Mouse (Mus musculus): ENCODE measurements at regions not wholly inside any gene's neighbourhood (a gene's known extent, or its start where the extent isn't known, plus 50 kb on each side); places are given as distances from the start of the nearest gene placed in this dataset.
"Not testable (repeated sequence)": the region's sequence is repeated elsewhere in the genome, so short reads cannot be mapped to it uniquely, and the experiment has no call there.

DNA sequence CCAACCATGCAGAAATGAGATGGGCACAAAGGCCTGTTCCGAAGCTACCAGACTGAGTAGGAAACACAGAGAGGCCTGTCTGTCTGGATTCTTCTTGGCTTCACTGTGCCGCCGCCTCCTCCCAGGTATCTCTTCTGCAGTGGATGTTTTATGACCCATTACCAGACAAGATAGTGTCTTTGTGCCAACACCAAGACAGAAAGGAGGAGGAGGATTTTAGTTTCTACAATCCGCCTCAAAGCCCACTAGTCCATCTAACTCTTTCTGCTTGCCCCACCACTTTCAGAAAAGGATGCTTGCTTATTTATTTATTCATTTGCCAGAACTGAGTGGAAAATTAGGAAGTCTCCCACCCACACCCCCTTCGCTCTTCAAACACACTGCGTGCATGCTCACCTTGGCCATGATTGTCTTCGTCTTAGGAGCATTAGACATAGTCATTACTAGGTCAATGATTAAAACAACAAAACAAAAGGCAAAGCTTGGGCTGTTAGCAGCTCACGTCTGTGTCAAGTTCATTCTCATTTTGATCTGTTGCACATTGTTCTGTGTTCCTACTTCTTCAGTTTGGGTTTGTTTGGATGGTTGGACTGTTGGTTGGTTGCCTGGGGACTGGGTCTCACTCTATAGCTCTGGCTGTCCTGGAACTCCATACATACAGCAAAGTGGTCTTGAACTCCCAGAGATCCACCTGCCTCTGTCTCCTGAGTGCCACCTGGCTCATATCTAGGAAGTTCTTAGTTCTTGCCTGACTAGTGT lies 61.7 kb upstream of the Cpm start:
- intact Hi-C loops (cut with DNase I), result no loop called here

DNA sequence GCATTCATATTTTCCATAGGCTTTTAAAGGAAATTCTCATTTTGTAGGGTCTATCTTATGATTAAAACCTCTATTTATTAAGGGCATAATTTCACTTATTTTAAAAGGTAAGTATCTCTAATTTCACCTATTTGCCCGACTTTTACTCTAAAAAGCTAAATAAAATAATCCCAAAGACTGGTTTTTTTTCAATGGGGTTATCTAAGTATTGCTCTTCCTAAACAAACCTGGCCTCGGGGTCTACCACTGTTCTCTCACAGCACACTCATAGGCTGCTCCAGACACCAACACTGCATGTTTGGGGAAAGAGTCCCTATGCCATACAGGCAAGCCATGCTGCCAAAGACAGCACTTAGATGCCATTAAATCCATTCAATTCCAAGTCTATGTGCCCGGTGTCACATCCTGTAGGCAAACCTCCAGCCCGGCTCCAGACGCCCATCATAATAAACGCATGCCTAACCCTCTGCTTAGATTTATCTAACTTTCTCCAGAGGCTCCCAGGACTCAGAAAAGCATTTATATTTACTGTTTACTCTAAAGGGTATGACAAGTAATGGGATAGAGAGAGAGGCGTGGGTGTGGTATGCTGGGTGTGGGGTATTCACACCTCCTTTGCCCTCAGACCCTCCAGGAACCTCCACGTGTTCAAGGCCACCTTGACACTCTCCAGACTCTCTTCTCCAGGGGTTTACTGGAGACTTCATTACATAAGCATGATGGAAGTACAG lies 62.5 kb upstream of the Cpm start:
- intact Hi-C loops (cut with DNase I), result no loop called here

DNA sequence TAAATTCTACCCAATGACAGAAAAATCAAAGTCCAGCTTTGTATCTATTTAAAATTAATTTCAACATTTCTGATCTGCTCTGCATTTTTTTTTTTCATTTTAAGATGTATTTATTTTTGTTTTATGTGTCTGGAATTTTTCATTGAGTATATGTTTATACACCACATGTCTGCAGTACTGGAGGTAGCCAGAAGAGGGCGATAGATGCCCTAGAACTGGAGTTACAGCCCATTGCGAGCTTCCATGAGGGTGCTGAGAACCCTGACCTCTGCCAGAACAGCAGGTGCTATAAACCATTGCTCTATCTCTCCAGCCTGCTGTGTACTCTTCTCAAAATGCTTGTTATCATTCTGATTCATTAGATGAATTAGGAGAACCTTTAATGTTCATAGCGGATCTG lies 63.1 kb upstream of the Cpm start:
- intact Hi-C loops (cut with DNase I), result no loop called here

DNA sequence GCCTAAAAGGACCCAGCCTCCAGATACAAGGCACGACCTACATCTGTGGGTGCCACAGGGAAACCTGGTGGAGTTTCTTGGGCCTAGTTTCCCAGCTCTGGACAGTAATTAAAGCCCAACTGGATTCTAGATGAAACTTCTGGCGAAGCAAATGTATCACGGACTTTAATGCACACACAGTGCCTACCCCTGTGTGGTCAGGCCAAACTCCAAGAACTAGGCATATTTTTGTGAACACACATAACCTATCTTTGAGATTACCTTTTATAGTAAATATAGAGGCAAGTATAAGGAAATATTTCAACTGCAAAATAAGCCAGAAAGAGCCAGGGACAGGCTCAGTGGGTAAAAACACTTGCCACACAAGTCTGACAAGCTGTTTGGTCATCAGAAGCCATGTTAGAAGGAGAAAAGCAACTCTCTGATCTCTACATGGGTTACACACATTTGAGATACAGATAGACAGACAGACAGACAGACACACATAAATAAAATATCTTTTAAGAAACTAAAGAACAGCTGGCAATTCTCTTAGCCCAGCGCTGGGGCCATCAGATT lies 63.7 kb upstream of the Cpm start:
- intact Hi-C loops (cut with DNase I), result no loop called here

DNA sequence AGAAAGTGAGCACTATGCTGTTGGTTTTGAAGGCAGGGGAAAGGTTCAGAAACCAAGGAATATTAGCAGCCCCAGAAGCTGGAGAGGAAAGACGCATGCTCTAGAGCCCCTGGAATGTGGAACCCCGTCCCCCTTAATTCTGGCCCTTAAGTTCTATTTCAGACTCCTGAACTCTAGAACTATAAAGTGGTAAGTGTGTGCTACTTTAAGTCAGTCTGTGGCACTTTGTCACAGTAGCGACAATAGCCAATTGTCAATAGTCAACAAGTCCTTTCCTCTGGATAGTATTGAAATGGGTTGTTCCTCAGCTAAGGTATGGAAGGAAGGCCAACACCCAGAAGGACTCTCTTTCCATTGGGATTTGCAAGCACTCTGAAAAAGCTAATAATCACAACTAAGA lies 64.2 kb upstream of the Cpm start:
- intact Hi-C loops (cut with DNase I), result no loop called here

DNA sequence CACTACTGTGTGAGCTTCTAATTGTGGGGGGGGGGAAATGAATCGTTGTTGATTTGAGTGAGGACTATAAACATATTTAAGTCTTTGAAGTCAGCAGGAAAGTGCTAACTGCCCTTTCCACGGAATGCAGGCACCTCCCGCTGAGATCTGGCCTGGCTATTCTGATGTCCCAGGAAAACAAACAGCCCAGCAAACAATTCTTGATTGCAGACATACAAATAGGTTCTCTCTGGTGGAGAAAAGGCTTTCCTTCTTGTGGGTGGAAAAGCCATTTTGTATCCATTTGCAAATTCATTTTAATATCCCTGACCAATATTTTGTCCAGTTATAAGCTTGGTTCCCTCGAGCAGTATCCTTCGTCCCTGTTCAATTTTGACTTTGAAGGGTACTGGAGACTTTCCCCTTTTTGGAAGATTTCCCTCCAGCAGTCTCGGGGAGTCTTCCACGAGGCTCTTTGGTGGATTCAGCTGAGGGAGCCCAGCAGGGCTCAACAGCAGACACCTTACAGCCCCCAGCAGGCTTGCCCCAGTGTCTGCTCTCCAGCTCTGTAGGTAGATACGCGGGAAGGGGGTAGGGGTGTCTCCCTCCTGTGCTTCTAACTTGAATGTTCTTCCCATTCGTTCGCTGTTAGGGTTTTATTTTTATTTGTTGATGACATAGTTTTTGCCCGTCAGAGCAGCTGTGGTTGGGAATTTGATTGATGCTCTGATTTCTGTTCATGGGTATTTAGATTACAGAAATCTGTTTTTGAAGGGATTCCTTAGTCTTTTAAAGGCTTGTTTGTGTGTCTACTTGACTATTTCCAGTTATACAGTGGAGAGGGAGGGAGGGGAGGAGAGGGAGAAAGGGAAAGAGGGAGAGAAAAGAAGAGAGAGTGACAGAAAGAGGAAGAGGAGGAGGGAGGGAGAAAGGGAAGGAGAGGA lies 64.9 kb upstream of the Cpm start:
- intact Hi-C loops (cut with DNase I), result no loop called here

DNA sequence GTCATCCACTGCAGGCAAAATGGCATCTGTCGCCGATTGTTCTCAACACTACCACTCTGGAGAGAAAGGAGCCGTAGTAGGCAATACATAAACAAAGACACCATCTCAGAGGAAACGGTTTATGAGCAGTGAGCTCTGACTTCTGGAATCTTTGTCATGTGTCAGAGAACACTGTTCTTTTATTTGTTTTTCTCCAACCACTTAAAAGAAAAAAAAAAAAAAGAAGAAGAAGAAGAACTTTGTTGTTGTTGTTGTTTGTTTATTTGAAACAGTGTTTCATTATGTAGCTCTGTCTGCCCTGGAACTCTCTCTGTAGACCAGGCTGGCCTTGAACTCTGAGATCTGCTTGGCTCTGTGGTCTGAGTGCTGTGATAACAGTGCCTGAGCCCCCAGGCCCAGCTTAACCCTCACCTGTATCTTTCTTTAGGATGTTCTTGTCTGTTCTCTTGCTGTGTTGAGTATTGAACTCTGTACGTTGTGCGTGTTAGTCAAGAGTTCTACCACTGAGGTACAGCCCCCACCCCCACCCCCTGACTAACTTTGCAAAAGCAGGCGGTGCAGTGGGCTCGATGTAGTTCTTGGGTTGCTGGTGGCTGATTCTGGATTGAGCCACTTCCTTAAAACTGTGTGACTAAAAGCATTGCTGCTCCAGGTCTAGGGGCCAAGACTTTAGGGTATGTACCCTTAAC lies 65.7 kb upstream of the Cpm start:
- intact Hi-C loops (cut with DNase I), result no loop called here

DNA sequence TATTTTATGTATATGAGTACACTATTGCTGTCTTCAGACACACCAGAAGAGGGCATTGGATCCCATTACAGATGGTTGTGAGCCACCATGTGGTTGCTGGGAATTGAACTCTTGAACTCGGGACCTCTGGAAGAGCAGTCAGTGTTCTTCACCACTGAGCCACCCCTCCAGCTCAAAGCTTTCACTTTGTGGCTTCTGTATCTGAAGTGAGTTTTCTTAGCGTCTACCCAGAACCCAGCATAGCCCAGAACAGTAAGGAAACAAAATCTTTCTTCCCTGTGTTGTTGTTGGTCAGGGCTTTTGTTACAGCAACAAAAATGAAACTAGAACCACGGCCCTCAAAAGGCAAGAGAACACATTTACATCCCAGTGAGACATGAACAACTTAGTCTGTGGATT lies 66.5 kb upstream of the Cpm start:
- intact Hi-C loops (cut with DNase I), result not testable (repeated sequence)

DNA sequence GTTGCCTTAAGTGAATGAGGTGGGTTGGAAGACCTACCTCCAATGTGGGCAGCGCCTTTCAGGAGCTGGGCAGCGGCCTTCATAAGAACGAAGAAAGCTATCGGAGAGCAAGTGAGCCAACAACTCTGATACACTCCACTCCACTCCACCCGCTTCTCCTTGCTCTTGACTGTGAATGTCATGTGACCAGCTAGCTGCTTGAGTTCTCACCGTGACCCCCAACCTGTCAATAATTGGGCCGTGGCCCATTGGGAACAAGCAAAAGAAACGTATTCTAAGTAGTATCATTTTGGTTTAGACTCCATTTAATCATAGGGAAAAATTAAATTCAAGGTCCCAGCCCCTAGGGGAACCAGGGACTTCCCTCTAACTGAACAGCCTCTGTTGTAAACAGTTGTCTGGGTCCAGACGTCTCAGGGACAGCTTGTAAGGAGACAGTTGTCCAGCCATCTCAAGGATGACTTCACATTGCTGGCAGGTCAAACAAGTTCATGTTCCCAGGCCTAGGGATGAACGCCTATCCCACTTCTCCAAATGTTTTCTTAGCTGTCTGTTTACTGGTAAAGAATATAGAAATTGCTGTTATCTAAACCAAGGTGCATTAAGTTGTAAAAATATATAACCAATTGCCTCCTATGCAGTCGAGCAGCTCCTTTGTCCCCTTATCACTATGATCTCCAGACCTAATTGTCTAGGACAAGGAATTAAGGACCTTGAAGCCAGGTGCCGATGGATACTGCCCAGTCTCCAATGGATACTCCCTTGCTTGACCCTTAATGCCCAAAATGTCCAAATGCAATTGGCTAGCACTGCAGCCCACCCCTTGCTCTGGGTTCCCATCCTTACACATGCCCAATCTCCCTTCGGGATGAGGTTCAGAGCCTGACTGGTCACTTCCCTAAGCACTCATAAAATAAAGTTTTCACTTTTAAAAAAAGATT lies 67.1 kb upstream of the Cpm start:
- intact Hi-C loops (cut with DNase I), result no loop called here

DNA sequence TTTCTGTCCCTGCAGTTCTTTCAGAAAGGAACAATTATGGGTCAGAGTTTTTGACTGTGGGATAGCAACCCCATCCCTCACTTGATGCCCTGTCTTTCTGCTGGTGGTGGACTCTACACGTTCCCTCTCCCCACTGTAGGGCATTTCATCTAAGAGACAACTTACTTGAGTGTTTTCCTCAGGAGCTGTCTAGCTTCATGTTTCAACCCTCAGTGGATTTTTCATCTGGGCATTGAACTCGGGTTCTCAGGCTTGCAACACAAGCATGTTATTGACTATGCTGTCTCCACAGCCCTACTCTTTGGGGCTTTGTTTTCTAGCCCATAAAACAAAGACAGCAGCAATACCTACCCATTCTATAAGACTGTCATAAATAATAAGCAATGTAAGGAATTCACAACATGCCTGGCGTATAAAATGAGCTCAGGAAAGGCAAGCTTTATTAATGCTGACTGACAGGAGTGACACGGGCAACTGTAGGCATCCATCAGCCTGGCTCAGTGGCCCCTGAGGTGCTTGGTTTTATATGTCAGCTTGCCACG lies 68.0 kb upstream of the Cpm start:
- intact Hi-C loops (cut with DNase I), result no loop called here

DNA sequence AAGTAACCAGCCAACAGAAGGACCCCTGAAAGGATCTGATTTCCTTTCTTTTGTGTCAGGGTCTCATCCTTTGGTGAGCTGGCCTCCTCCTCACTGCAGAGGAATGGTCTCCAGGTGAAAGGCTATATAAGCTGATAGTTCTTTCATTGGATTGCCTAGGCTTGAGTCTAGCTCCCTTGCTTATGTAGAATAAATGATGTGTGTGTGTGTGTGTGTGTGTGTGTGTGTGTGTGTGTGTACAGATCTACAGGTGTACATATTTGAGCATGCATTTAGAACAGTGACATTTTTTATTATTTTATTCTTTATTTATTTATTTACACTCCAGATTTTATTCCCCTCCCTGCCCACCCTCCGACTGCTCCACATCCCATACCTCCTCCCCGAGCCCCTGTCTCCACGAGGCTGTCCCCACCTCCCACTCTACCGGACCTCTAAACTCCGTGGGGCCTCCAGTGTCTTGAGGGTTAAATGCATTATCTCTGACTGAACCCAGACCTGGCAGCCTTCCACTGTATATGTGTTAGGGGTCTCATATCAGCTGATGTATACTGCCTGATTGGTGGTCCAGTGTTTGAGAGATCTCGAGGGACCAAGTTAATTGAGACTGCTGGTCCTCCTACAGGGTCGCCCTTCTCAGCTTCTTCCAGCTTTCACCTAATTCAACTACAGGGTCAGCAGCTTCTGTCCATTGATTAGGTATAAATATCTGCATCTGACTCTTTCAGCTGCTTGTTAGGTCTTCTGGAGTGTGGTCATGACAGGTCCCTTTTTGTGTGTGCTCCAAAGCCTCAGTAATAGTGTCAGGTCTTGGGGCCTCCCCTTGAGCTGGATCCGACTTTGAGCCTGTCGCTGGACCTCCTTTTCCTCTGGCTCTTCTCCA lies 68.7 kb upstream of the Cpm start:
- intact Hi-C loops (cut with DNase I), result no loop called here

DNA sequence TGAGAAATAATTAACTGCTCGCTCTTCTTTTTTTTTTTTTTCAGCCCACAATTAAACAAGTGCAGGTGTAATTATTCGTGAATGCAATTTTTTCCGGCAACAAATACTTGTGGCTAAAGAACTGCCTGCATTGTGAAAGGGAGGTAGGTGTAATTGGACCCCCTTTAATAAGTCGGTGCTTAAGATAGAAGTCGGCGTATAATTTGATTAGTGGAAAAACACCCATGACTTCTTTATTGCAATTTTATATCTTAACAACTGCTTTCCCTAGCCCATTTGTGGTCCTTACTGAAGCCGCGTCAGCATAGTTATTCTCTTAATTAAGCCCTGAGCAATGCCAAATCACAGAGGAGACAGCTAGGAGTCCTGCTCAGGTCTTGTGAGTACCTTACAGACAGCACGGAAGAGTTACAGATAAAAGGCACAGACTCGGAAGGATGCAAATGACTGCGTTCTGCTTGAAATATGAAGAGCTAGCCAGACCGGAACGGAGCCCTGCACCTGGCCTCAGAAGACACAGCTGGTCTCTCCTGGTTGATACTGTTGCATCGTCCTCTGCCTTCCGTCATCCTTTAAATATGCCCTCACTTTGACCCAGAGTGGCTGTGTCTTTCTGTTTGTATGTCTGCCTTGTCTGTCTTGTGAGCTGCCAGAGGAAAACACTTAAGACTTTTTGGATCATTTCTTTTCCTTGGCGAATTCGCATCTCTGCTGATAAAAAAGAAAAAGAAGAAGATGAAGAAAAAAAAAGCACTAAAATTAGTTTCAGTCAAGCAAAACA lies 69.5 kb upstream of the Cpm start:
- intact Hi-C loops (cut with DNase I), result no loop called here

DNA sequence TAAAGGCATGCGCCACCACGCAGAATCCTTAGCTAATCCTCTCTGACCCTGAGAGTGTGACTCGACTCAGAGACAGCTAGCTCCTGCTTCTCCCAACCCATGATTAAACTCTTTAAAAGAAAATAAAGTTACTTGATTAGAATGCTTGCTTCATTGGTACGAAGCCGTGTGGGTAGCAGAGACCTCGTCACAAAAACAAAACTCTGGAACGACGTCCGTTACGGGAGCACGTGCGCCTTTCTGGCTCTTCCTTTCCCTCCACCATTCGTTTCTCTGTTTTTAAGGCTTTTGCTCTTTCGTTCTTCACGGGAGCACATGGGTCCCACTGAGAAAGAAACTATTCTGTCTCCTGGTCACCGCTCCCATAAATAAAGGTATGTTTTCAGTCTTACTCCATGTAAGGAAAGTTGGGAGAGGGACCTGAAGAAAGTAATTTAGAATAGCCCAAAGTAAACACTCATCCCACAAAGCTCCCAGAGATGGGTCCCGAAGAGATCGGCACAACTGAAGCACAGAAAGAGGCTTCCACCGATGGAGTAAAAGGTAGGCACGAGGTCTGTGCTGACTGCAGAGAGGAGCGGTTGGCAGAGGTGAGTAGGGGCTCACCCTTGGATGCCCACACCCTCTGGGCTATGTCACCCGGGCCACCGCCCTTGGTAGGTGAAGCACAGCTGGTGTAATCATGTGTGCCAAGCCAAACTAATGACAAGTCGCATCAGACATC lies 70.2 kb upstream of the Cpm start:
- intact Hi-C loops (cut with DNase I), result no loop called here

DNA sequence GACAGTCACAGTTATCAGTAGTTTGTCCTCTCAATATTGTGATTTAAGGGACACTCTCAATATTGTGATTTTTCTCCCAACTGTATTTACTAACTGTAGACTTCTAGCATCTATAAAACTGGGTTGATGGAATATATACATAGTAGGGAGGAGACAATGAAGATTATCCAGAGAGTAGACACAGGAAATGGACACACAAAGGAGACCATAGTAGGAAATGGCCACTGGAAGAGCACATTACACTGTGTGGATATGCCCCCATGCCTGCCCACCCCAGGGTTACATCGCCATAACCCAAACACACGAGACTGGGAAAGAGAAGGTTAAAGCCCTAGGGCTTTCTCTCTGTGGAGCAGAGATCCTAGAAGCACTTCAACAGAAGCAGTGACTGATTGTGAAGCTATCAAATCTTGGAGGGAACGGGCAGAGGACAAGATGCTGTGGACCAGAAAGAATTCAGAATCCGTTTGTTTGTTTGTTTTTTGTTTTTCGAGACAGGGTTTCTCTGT lies 71.0 kb upstream of the Cpm start:
- intact Hi-C loops (cut with DNase I), result no loop called here

DNA sequence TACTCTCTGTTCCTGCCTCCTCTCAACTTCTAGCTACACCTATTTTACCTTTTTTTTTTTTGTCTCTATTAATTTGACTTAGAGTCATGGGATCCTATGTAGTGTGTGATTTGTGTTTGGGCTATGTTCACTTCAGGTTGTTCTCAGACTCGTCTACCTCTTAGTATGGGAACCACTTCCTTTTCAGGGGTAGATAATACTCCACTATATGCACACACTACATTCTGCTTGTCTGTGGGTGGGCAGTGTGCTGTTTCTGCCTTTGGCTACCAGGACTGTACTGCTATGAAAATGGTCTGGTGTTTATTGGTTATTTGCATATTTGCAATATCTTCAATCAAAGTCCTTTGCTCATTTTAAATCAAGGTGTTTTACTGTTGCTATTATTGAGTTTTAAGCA lies 71.6 kb upstream of the Cpm start:
- intact Hi-C loops (cut with DNase I), result no loop called here

DNA sequence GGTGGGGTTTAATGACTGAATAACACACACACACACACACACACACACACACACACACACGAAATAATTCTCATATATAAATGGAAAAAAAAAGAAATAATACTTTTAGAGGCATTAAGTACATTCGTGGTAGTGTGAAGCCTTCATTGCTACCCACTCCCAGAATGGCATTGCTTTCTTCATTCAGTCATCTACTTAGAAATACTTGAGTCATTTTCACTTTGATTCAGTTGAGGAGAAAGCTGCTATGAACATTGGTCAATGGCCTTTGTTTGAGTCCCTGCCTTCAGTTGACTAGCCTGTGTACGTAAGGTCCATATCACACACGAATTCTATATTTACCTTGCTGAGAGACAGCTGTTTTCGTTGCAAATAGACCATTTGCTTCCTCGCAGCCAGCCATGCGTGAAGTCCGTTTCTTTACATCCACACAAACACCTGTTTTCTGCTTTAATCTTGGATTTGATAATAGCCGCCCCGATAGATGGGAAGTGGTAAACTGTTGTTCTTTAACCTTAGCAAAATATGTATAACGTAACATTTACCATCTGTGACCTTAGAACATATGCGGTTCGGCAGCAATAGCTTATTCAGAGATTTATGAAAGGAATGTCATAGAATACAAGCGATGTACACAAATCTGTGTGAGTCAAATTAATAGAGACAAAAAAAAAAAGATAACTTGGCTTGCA lies 72.3 kb upstream of the Cpm start:
- intact Hi-C loops (cut with DNase I), result no loop called here
